Mouse (Mus musculus) heart, adult 2 months (tissue): ENCODE data around the gene Fbxl2. TPM values are rescaled to one million over a fixed set of nuclear protein-coding genes. Genes with fewer than 3 reads are reported as not detected.

Experiments used
- DNase-seq, 2 experiments: peaks; one replicate each; pipeline ENCODE4 v3.0.0; 2021
- H3K27ac ChIP-seq: fragments of 200-600 bp; 2 replicates; pipeline ENCODE4 v1.8.1; 2022
- H3K27me3 ChIP-seq: fragments of 200-500 bp; 2 replicates; pipeline ENCODE4 v1.6.1; 2012; ENCODE audit warnings: mild to moderate bottlenecking, low read length, inconsistent platforms, mixed read lengths; ENCODE audit not compliant: control insufficient read depth, insufficient read depth
- H3K36me3 ChIP-seq: fragments of 200-500 bp; 2 replicates; pipeline ENCODE4 v1.6.1; 2012; ENCODE audit warnings: low read length, inconsistent platforms; ENCODE audit not compliant: control insufficient read depth, insufficient read depth
- H3K4me1 ChIP-seq: fragments of 200-500 bp; 2 replicates; pipeline ENCODE4 v1.6.1; 2011; ENCODE audit warnings: low read length; ENCODE audit not compliant: control insufficient read depth, insufficient read depth
- H3K4me3 ChIP-seq: fragments of 200-600 bp; 2 replicates; pipeline ENCODE4 v1.8.1; 2022
- H3K79me2 ChIP-seq: fragments of 200-500 bp; replicated peaks from 2 replicates; pipeline ENCODE4 v1.6.1; 2012; ENCODE audit warnings: mild to moderate bottlenecking, inconsistent platforms, low read length, moderate library complexity, mixed read lengths; ENCODE audit not compliant: control insufficient read depth, insufficient read depth
- H3K9ac ChIP-seq: fragments of 200-500 bp; 2 replicates; pipeline ENCODE4 v1.6.1; 2012; ENCODE audit warnings: low read depth, mild to moderate bottlenecking, control low read depth, inconsistent platforms, low read length, mixed read lengths
- CTCF ChIP-seq: fragments of 200-600 bp; IDR thresholded peaks from 2 replicates; pipeline ENCODE4 v1.8.1; 2022; ENCODE audit warnings: antibody characterized with exemption, mild to moderate bottlenecking, moderate library complexity
- EP300 ChIP-seq: fragments of 200-500 bp; IDR thresholded peaks from 2 replicates; pipeline ENCODE4 v1.6.1; 2011; ENCODE audit warnings: low read depth, low read length, control low read depth; ENCODE audit not compliant: insufficient read depth
- POLR2A ChIP-seq: fragments of 200-500 bp; IDR thresholded peaks from 2 replicates; pipeline ENCODE4 v1.6.1; 2011; ENCODE audit warnings: mild to moderate bottlenecking, low read depth, low read length, control low read depth; ENCODE audit not compliant: insufficient read depth
- WGBS: fragments of 180-500 bp; shearing (Covaris S2); methylation state at CpG from one replicate; pipeline ENCODE4 v1.1.7; 2018; 5-methylcytosine and 5-hydroxymethylcytosine counted together
- intact Hi-C: fragments of 180-260 bp; cut with DNase I; formaldehyde crosslinking; loops from one replicate; pipeline ENCODE4 v1.15.1; 2025
- polyA plus RNA-seq: library from polyadenylated mRNA; depleted of rRNA; stranded (reverse); fragments of >200 nt; gene quantifications from 2 replicates; pipeline ENCODE4 v1.2.3, GENCODE M21; 2012
- total RNA-seq, 2 experiments: library from RNA; stranded (reverse); gene quantifications; 2 replicates each; pipeline ENCODE4 v1.2.3; 2021

Gene Fbxl2
- total and polyA plus RNA-seq, 3 experiments, result 0.44 to 1.5 (median 0.91) TPM

DNA sequence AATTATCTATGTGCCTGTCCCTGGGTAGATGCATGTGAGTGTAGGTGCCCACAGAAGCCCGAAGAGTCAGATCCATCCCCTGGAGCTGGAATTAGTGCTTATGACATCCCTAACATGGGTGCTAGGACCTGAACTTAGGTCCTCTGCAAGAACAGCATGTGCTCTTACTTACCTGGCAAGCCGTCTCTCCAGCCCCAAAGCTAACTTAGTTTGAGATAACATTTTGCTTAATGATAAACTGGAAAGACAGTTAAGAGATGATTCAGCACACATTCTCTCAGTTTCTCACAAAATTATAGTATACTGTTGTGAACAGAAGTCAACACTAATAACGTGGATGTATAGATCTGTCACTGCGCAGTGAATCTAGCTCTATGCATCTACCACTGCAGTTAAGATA lies 79.2 kb downstream of the Fbxl2 start:
- Histone ChIP-seq H3K4me3 (no peak overlapping the region), H3K79me2 (no peaks in the 10 kb centered on the region; the same call in 1 of the 2 replicates), H3K9ac (no peak overlapping the region), H3K4me1 (no peaks in the 10 kb centered on the region), H3K27ac (no peak overlapping the region), H3K27me3 (no peaks in the 10 kb centered on the region), H3K36me3 (no peaks in the 10 kb centered on the region)
- intact Hi-C loops, result no loop called here
- WGBS, result 89% methylated on average over 4 of the region's 4 CpGs
- TF ChIP-seq POLR2A, result no peak
- TF ChIP-seq CTCF, result no peak
- no peak for TF ChIP-seq EP300
- no peak for DNase-seq

DNA sequence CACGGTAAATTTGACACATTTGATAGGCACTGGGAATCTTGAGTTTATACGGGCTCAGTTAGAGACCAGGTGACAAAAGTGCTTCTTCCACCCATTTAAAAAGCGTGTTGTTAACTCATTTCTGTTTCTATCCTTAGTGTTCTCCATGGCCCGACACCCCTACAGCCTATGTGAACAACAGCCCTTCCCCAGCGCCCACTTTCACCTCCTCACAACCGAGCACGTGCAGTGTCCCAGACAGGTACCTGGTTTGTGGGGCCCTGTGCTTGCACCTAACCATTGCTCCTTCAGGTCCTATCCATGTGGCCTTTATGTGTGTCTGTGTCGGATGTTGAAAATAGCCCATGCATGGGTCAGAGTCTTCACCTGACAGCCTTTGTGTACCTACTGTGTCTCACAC lies 81.6 kb downstream of the Fbxl2 start:
- H3K36me3 ChIP-seq, result no peaks in the 10 kb centered on the region; the same call in 1 of the 2 replicates

DNA sequence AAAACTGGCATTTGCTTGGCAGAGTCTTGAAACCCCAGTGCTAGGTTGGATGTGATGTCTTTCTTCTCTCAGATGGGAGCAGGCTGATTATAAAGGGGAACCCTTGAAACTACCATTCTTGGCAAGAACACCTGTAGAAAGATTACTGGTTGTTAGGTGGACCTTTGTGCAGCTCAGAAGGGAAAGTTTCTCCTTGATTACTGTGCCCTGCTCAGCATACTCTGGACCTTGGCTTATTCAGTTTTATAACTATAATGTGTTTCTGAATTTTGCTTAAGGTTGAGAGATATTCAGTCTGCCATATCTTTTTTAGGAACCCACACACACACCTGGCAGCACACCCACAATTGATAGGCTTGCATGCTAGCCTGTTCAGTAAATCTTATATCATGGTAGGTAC lies 82.3 kb downstream of the Fbxl2 start:
- no peaks in the 10 kb centered on the region for H3K27me3 ChIP-seq
- no peak overlapping the region for H3K4me3 ChIP-seq
- no peaks in the 10 kb centered on the region; the same call in 1 of the 2 replicates for H3K36me3 ChIP-seq
- intact Hi-C loops, result no loop called here
- no peaks in the 10 kb centered on the region for H3K4me1 ChIP-seq
- no peak for DNase-seq
- H3K9ac ChIP-seq, result no peak overlapping the region
- H3K79me2 ChIP-seq, result no peaks in the 10 kb centered on the region
- no peak for TF ChIP-seq CTCF
- no peak for TF ChIP-seq EP300
- TF ChIP-seq POLR2A, result no peak
- no peak overlapping the region for H3K27ac ChIP-seq

More for the DNA sequence above, 81.6 kb downstream of the Fbxl2 start:
- no peaks in the 10 kb centered on the region for H3K4me1 ChIP-seq
- H3K79me2 ChIP-seq, result no peaks in the 10 kb centered on the region
- no peaks in the 10 kb centered on the region for H3K27me3 ChIP-seq
- intact Hi-C loops, result no loop called here
- H3K27ac ChIP-seq, result no peak overlapping the region
- TF ChIP-seq POLR2A (no peak), EP300 (no peak), CTCF (no peak)
- no peak overlapping the region for H3K9ac ChIP-seq
- DNase-seq, result no peak
- 92% methylated on average over 8 of the region's 8 CpGs for WGBS
- H3K4me3 ChIP-seq, result no peak overlapping the region

DNA sequence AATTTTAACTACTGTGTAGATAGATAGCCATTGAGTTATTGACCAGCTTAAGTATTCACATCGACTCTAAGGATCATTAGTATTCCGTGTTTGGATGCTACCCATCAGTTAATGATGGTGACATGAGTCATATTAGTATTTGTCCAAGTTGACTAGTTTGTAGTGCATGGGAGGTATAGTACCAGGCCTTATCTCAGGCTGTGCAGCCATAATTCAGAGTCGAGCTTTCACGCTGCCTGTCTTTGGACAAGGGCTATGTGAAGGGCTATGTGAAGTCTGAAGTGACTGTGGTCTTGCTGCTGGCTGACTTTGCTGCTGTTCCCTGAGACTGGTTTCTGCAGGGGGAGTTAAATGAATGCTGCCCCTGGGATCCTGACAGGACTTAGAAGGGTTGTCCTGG lies 88.2 kb downstream of the Fbxl2 start:
- 94% methylated on average over 4 of the region's 4 CpGs for WGBS
- H3K36me3 ChIP-seq, result no peaks in the 10 kb centered on the region; the same call in none of the 2 replicates

DNA sequence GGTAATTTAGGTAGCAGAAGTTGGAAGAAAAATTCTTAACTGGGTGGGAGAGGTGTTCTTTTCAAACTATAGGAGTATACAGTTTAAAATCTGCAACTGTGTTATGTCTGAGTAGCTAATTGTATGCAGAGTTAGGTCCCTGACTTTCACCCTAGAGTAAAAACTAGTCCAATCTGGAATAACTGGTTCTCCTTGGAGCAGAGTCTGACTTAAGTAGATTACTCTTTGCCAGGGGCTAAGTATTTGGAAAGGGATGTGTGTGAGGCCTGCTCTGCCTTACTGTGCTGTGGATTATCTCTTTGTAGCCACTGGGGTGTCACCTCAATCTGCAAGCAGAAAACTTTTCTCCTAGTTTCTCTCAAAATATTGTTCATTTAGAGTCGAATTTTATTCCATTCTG lies 98.8 kb downstream of the Fbxl2 start:
- intact Hi-C loops, result no loop called here
- no peak for DNase-seq
- no peaks in the 10 kb centered on the region for H3K4me1 ChIP-seq
- no peak for TF ChIP-seq CTCF
- TF ChIP-seq EP300, result no peak
- no peak for TF ChIP-seq POLR2A
- no peak overlapping the region for H3K4me3 ChIP-seq
- H3K27me3 ChIP-seq, result no peaks in the 10 kb centered on the region
- no peak overlapping the region for H3K27ac ChIP-seq
- peaks cover 2% of the 10 kb centered on the region for H3K79me2 ChIP-seq
- 89% methylated on average over 1 of the region's 1 CpGs for WGBS
- no peak overlapping the region for H3K9ac ChIP-seq
- no peaks in the 10 kb centered on the region; the same call in 1 of the 2 replicates for H3K36me3 ChIP-seq

More for the DNA sequence above, 88.2 kb downstream of the Fbxl2 start:
- intact Hi-C loops, result no loop called here
- Histone ChIP-seq H3K27ac (no peak overlapping the region), H3K4me1 (no peaks in the 10 kb centered on the region; the same call in 1 of the 2 replicates), H3K79me2 (no peaks in the 10 kb centered on the region), H3K4me3 (no peak overlapping the region), H3K27me3 (no peaks in the 10 kb centered on the region), H3K9ac (no peak overlapping the region)
- TF ChIP-seq POLR2A (no peak), EP300 (no peak), CTCF (no peak)
- DNase-seq, result no peak

DNA sequence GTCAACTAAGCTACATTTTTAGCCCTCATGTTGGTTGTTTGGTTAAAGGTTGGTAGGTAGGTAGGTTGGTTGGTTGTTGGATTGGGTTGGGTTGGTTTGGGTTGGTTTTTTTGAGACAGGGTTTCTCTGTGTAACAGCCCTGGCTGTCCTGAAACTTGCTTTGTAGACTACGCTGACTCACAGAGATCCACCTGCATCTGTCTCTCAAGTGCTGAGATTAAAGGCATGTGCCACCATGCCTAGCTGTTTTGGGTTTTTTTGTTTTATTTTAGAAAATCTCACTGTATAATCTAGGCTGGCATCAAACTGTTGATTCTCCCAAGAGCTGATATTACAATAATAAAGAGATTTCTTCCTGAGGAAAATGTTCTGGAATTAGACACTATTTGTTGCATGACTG lies 102.6 kb downstream of the Fbxl2 start:
- TF ChIP-seq POLR2A (no peak), EP300 (no peak), CTCF (no peak)
- Histone ChIP-seq H3K27ac (no peak overlapping the region), H3K79me2 (peaks cover 5% of the 10 kb centered on the region), H3K9ac (no peak overlapping the region), H3K36me3 (peaks cover 2% of the 10 kb centered on the region), H3K27me3 (no peaks in the 10 kb centered on the region), H3K4me1 (no peaks in the 10 kb centered on the region; the same call in none of the 2 replicates), H3K4me3 (no peak overlapping the region)
- intact Hi-C loops, result no loop called here
- WGBS, result 93% methylated on average over 1 of the region's 1 CpGs
- no peak for DNase-seq
